Mouse (Mus musculus) testis, adult 2 months (tissue): ENCODE results near the gene Mttp.

Experiments
- CTCF ChIP-seq: fragments of 200-500 bp; IDR thresholded peaks from 2 replicates; pipeline ENCODE4 v1.5.1; 2012; ENCODE audit warnings: low read depth, mild to moderate bottlenecking, inconsistent platforms, low read length, moderate library complexity; ENCODE audit not compliant: control insufficient read depth, insufficient read depth, insufficient replicate concordance
- POLR2A ChIP-seq: fragments of 200-500 bp; IDR thresholded peaks from 2 replicates; pipeline ENCODE4 v1.6.1; 2012; ENCODE audit warnings: low read depth, mild to moderate bottlenecking, inconsistent platforms, low read length, moderate library complexity; ENCODE audit not compliant: control insufficient read depth

- TF ChIP-seq POLR2A (no peak), CTCF (no peak)
Observed at GRCm38 (mm10) chr3:138156651-138157050, 11.9 kb upstream of the Mttp start.
